Mouse (Mus musculus): ENCODE measurements around the gene Tbc1d32.

DNA sequence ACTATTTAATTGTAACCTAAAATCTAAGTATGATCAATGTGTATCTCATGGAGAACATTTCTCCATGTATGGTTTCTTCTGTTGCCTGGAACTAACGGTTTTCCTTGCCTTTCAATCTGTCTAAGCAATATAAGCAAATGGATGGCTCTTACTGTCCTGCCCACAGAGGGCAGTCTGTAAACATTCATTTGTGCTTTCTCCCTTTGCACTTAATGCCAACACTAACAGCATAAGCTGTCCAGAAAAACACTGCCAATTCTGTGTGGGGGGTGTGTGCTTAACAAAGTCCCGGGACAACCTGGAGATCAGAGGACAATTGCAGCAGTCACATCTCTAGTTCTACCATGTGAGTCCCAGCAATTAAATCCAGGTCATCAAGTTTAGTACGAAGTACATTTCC is 64.1 kb downstream of the Tbc1d32 start:
- TF ChIP-seq CTCF (IDR thresholded peaks at IDR 0.05; ENCODE audit: low read depth) (no peak), EP300 (IDR thresholded peaks at IDR 0.05; ENCODE audit: low read depth) (no peak)
